Mouse (Mus musculus) MEL (cell line): ENCODE data around the gene Mindy3. TPM values are rescaled to one million over a fixed set of nuclear protein-coding genes. Genes with fewer than 3 reads are reported as not detected.
A peak's percentile ranks its signal among the peaks of the same experiment; 100 is the strongest.

Experiments used
- DNase-seq: peaks from one replicate; pipeline ENCODE4 v3.0.0; 2011; ENCODE audit warnings: low read depth, low spot score
- H3K27ac ChIP-seq: 2 replicates; pipeline ENCODE4 v1.5.1; 2012; ENCODE audit warnings: low read depth, mild to moderate bottlenecking, control low read depth, low read length, moderate library complexity; ENCODE audit not compliant: control insufficient read depth
- H3K27me3 ChIP-seq, 2 experiments: fragments of 150-350 bp in 1 of 2; sonication (generic) in 1 of 2; 2 replicates each; pipeline ENCODE4 v1.6.1; 2012; ENCODE audit warnings: low read length in 2 of 2, mild to moderate bottlenecking in 2 of 2, improper control_type of control experiment in 1 of 2, moderate library complexity in 1 of 2; ENCODE audit not compliant: insufficient read depth in 2 of 2, control insufficient read depth in 1 of 2
- H3K36me3 ChIP-seq, 2 experiments: 2 replicates each; pipeline ENCODE4 v1.6.1; 2012 to 2014; ENCODE audit warnings: low read length in 2 of 2, improper control_type of control experiment in 1 of 2, inconsistent platforms in 1 of 2, mild to moderate bottlenecking in 1 of 2; ENCODE audit not compliant: insufficient read depth in 2 of 2, control insufficient read depth in 1 of 2
- H3K4me1 ChIP-seq, 2 experiments: fragments of 150-350 bp in 1 of 2; sonication (generic) in 1 of 2; 2 replicates each; pipeline ENCODE4 v1.6.1; 2012; ENCODE audit warnings: low read length in 2 of 2, improper control_type of control experiment in 1 of 2, mild to moderate bottlenecking in 1 of 2; ENCODE audit not compliant: insufficient read depth in 2 of 2, control insufficient read depth in 1 of 2
- H3K4me3 ChIP-seq, 2 experiments: fragments of 150-350 bp in 1 of 2; sonication (generic) in 1 of 2; 2 replicates each; pipeline ENCODE4 v1.5.1; 2012; ENCODE audit warnings: low read depth in 2 of 2, low read length in 2 of 2, mild to moderate bottlenecking in 2 of 2, moderate library complexity in 2 of 2, control low read depth in 1 of 2, improper control_type of control experiment in 1 of 2; ENCODE audit not compliant: control insufficient read depth in 1 of 2, insufficient read depth in 1 of 2
- H3K79me2 ChIP-seq: 2 replicates; pipeline ENCODE4 v1.6.1; 2012; ENCODE audit warnings: mild to moderate bottlenecking, low read length, moderate library complexity; ENCODE audit not compliant: control insufficient read depth, poor library complexity, insufficient read depth
- H3K9ac ChIP-seq: 2 replicates; pipeline ENCODE4 v1.6.1; 2012; ENCODE audit warnings: low read depth, mild to moderate bottlenecking, control low read depth, low read length, moderate library complexity; ENCODE audit not compliant: control insufficient read depth, poor library complexity, severe bottlenecking
- H3K9me3 ChIP-seq: fragments of 150-350 bp; sonication (generic); replicated peaks from 2 replicates; pipeline ENCODE4 v1.6.1; 2012; ENCODE audit warnings: mild to moderate bottlenecking, low read length, improper control_type of control experiment, moderate library complexity; ENCODE audit not compliant: insufficient read depth
- BHLHE40 ChIP-seq: IDR thresholded peaks from 2 replicates; pipeline ENCODE4 v1.6.1; 2012; ENCODE audit warnings: low read depth, mild to moderate bottlenecking, inconsistent platforms, low read length, improper control_type of control experiment, borderline replicate concordance
- CHD1 ChIP-seq: IDR thresholded peaks from 2 replicates; pipeline ENCODE4 v1.6.1; 2012; ENCODE audit warnings: low read depth, mild to moderate bottlenecking, inconsistent platforms, low read length, improper control_type of control experiment
- CHD2 ChIP-seq: IDR thresholded peaks from 2 replicates; pipeline ENCODE4 v1.6.1; 2011; ENCODE audit warnings: low read length, improper control_type of control experiment
- CTCF ChIP-seq, 3 experiments: IDR thresholded peaks in 2 of 3; conservative IDR thresholded peaks in 1 of 3; 2 replicates each; pipeline ENCODE4 v1.5.1; 2011 to 2012; ENCODE audit warnings: low read length in 3 of 3, low read depth in 2 of 3, mild to moderate bottlenecking in 2 of 3, improper control_type of control experiment in 1 of 3, inconsistent platforms in 1 of 3, mixed read lengths in 1 of 3, moderate library complexity in 1 of 3; ENCODE audit not compliant: control insufficient read depth in 1 of 3, insufficient read depth in 1 of 3, poor library complexity in 1 of 3, severe bottlenecking in 1 of 3
- E2F4 ChIP-seq: IDR thresholded peaks from 2 replicates; pipeline ENCODE4 v1.6.1; 2011; ENCODE audit warnings: low read depth, low read length, improper control_type of control experiment, borderline replicate concordance
- ELF1 ChIP-seq: IDR thresholded peaks from 2 replicates; pipeline ENCODE4 v1.6.1; 2014; ENCODE audit warnings: low read depth, mild to moderate bottlenecking, inconsistent platforms, low read length, improper control_type of control experiment, moderate library complexity
- ETS1 ChIP-seq: IDR thresholded peaks from 2 replicates; pipeline ENCODE4 v1.6.1; 2012; ENCODE audit warnings: low read depth, mild to moderate bottlenecking, inconsistent platforms, low read length, improper control_type of control experiment, moderate library complexity
- GABPA ChIP-seq: IDR thresholded peaks from 2 replicates; pipeline ENCODE4 v1.6.1; 2012; ENCODE audit warnings: low read depth, mild to moderate bottlenecking, inconsistent platforms, low read length, improper control_type of control experiment, moderate library complexity
- GATA1 ChIP-seq: IDR thresholded peaks from 2 replicates; pipeline ENCODE4 v1.6.1; 2011; ENCODE audit warnings: low read depth, low read length, improper control_type of control experiment
- HCFC1 ChIP-seq: IDR thresholded peaks from 2 replicates; pipeline ENCODE4 v1.6.1; 2012; ENCODE audit warnings: low read depth, mild to moderate bottlenecking, inconsistent platforms, low read length, improper control_type of control experiment, moderate library complexity
- MAFK ChIP-seq: IDR thresholded peaks from 2 replicates; pipeline ENCODE4 v1.6.1; 2011; ENCODE audit warnings: low read depth, mild to moderate bottlenecking, low read length, improper control_type of control experiment, borderline replicate concordance
- MAX ChIP-seq: IDR thresholded peaks from 2 replicates; pipeline ENCODE4 v1.6.1; 2011; ENCODE audit warnings: low read length, improper control_type of control experiment
- MAZ ChIP-seq: IDR thresholded peaks from 2 replicates; pipeline ENCODE4 v1.6.1; 2012; ENCODE audit warnings: low read depth, mild to moderate bottlenecking, inconsistent platforms, low read length, improper control_type of control experiment
- MEF2A ChIP-seq: IDR thresholded peaks from 2 replicates; pipeline ENCODE4 v1.6.1; 2014; ENCODE audit warnings: low read depth, mild to moderate bottlenecking, inconsistent platforms, low read length, improper control_type of control experiment; ENCODE audit not compliant: poor library complexity, insufficient replicate concordance, severe bottlenecking; ENCODE audit errors: extremely low read depth
- NRF1 ChIP-seq: IDR thresholded peaks from 2 replicates; pipeline ENCODE4 v1.6.1; 2014; ENCODE audit warnings: low read depth, mild to moderate bottlenecking, inconsistent platforms, low read length, improper control_type of control experiment, moderate library complexity; ENCODE audit not compliant: poor library complexity, insufficient read depth, severe bottlenecking
- POLR2AphosphoS2 ChIP-seq: IDR thresholded peaks from 2 replicates; pipeline ENCODE4 v1.6.1; 2011; ENCODE audit warnings: low read length, improper control_type of control experiment
- POLR2AphosphoS5 ChIP-seq: IDR thresholded peaks from 2 replicates; pipeline ENCODE4 v1.6.1; 2012; ENCODE audit warnings: low read depth, borderline replicate concordance, mild to moderate bottlenecking, inconsistent platforms, low read length, moderate library complexity, mixed read lengths
- RAD21 ChIP-seq: IDR thresholded peaks from 2 replicates; pipeline ENCODE4 v1.6.1; 2011; ENCODE audit warnings: mild to moderate bottlenecking, low read depth, low read length, improper control_type of control experiment
- SMC3 ChIP-seq: IDR thresholded peaks from 2 replicates; pipeline ENCODE4 v1.6.1; 2011; ENCODE audit warnings: low read depth, low read length, improper control_type of control experiment
- TBP ChIP-seq: IDR thresholded peaks from 2 replicates; pipeline ENCODE4 v1.8.0; 2011; ENCODE audit warnings: low read depth, low read length, improper control_type of control experiment
- TCF12 ChIP-seq: IDR thresholded peaks from 2 replicates; pipeline ENCODE4 v1.6.1; 2014; ENCODE audit warnings: low read depth, mild to moderate bottlenecking, inconsistent platforms, low read length, improper control_type of control experiment, moderate library complexity
- USF1 ChIP-seq: IDR thresholded peaks from 2 replicates; pipeline ENCODE4 v1.6.1; 2014; ENCODE audit warnings: low read depth, mild to moderate bottlenecking, inconsistent platforms, low read length, improper control_type of control experiment, moderate library complexity
- ZKSCAN1 ChIP-seq: IDR thresholded peaks from 2 replicates; pipeline ENCODE4 v1.6.1; 2012; ENCODE audit warnings: low read depth, mild to moderate bottlenecking, inconsistent platforms, low read length, improper control_type of control experiment, moderate library complexity
- polyA plus RNA-seq, 2 experiments: library from polyadenylated mRNA; stranded (reverse) in 1 of 2; unstranded in 1 of 2; fragments of >175 nt in 1 of 2; fragments of >200 nt in 1 of 2; gene quantifications; 2 replicates each; pipeline versions ENCODE4 v1.2.1 to v1.2.4; 2012; ENCODE audit warnings: low replicate concordance in 2 of 2, low read depth in 1 of 2; ENCODE audit not compliant: insufficient read length in 2 of 2, insufficient read depth in 1 of 2, missing spikeins in 1 of 2
- total RNA-seq: library from RNA; depleted of rRNA; stranded (reverse); fragments of 300-350 nt; gene quantifications from 2 replicates; pipeline ENCODE4 v1.2.3, GENCODE M21; 2012

Mindy3 gene
- total and polyA plus RNA-seq, 3 experiments, result 23.8 to 40.6 TPM; not detected in 1

- Histone ChIP-seq H3K4me3 (peak overlapping the region; percentile 81 to 87), H3K36me3 (peaks cover 0 to 28% of the 10 kb centered on the region in 2 experiments; a peak in 2 of 4 replicates), H3K27ac (no peak overlapping the region), H3K9me3 (no peaks in the 10 kb centered on the region), H3K4me1 (peaks cover 9 to 15% of the 10 kb centered on the region in 2 experiments), H3K27me3 (no peaks in the 10 kb centered on the region), H3K9ac (peak overlapping the region; percentile 84), H3K79me2 (peaks cover 31% of the 10 kb centered on the region)
- peak; percentile 39 for DNase-seq
- TF ChIP-seq GATA1 (no peak), HCFC1 (no peak), NRF1 (no peak), CHD2 (no peak), BHLHE40 (no peak), ZKSCAN1 (no peak), MAZ (no peak), USF1 (no peak), ELF1 (no peak), E2F4 (no peak), POLR2AphosphoS5 (no peak), MAFK (no peak), ETS1 (no peak), SMC3 (no peak), CTCF (IDR thresholded peaks at IDR 0.05 in 2 of 3, conservative IDR thresholded peaks at IDR 0.05 in 1 of 3; ENCODE audit: control insufficient read depth in 1 of 3, insufficient read depth in 1 of 3, low read depth in 2 of 3, low read length in 3 of 3, poor library complexity in 1 of 3, severe bottlenecking in 1 of 3) (no peak), MEF2A (no peak), RAD21 (no peak), GABPA (no peak), CHD1 (no peak)
Observed at GRCm38 (mm10) chr2:12418534-12419261, 572 bp downstream of the Mindy3 start.

GRCm38 (mm10) chr2:12418121-12418520 lies 1.1 kb downstream of the Mindy3 start:
- DNase-seq, result peak; percentile 49
- Histone ChIP-seq H3K9ac (peak overlapping the region; percentile 84), H3K27ac (no peak overlapping the region), H3K36me3 (peaks cover 0 to 32% of the 10 kb centered on the region in 2 experiments; a peak in 2 of 4 replicates), H3K27me3 (no peaks in the 10 kb centered on the region), H3K9me3 (no peaks in the 10 kb centered on the region), H3K4me3 (peak overlapping the region; percentile 81 to 87), H3K4me1 (peaks cover 14 to 21% of the 10 kb centered on the region in 2 experiments), H3K79me2 (peaks cover 33% of the 10 kb centered on the region)
- TF ChIP-seq TCF12, result no peak
- TF ChIP-seq MAFK, result no peak
- TF ChIP-seq POLR2AphosphoS2, result no peak
- no peak for TF ChIP-seq MAZ
- TF ChIP-seq GABPA, result no peak
- TF ChIP-seq SMC3, result no peak
- TF ChIP-seq TBP, result no peak
- TF ChIP-seq MAX, result no peak
- no peak for TF ChIP-seq ELF1
- no peak for TF ChIP-seq CHD1
